Mouse (Mus musculus) hindbrain, embryonic 14.5 days (tissue): ENCODE measurements at regions not wholly inside any gene's neighbourhood (a gene's known extent, or its start where the extent isn't known, plus 50 kb on each side); places are given as distances from the start of the nearest gene placed in this dataset.
A peak's percentile ranks its signal among the peaks of the same experiment; 100 is the strongest.

Source experiments
- ATAC-seq: fragments of 200-750 bp; cut with Nextera tagmentation; 2 replicates; pipeline ENCODE4 v1.8.0; 2017; ENCODE audit warnings: moderate number of reproducible peaks, mild to moderate bottlenecking, moderate TSS enrichment, moderate library complexity; ENCODE audit not compliant: low FRiP score
- DNase-seq: peaks from one replicate; pipeline ENCODE4 v3.0.0-alpha.2; 2015; ENCODE audit warnings: low spot score
- H3K27ac ChIP-seq: fragments of 300-500 bp; sonication (generic); 2 replicates; pipeline ENCODE4 v1.5.1; 2014; ENCODE audit warnings: mild to moderate bottlenecking, moderate library complexity
- H3K27me3 ChIP-seq: fragments of 300-500 bp; sonication (generic); 2 replicates; pipeline ENCODE4 v1.6.1; 2014; ENCODE audit warnings: mild to moderate bottlenecking, low read length, mixed read lengths; ENCODE audit not compliant: control insufficient read depth, insufficient read depth
- H3K36me3 ChIP-seq: fragments of 300-500 bp; sonication (generic); replicated peaks from 2 replicates; pipeline ENCODE4 v1.6.1; 2014; ENCODE audit not compliant: control insufficient read depth, insufficient read depth
- H3K4me1 ChIP-seq: fragments of 300-500 bp; sonication (generic); replicated peaks from 2 replicates; pipeline ENCODE4 v1.6.1; 2014; ENCODE audit warnings: antibody characterized with exemption, low read length, mixed read lengths; ENCODE audit not compliant: control insufficient read depth, insufficient read depth
- H3K4me2 ChIP-seq: fragments of 300-500 bp; sonication (generic); replicated peaks from 2 replicates; pipeline ENCODE4 v1.6.1; 2014; ENCODE audit warnings: mild to moderate bottlenecking, moderate library complexity
- H3K4me3 ChIP-seq: fragments of 300-500 bp; sonication (generic); replicated peaks from 2 replicates; pipeline ENCODE4 v1.5.1; 2014; ENCODE audit warnings: mild to moderate bottlenecking, low read length
- H3K9ac ChIP-seq: fragments of 300-500 bp; sonication (generic); 2 replicates; pipeline ENCODE4 v1.6.1; 2014
- H3K9me3 ChIP-seq: fragments of 300-500 bp; sonication (generic); 2 replicates; pipeline ENCODE4 v1.6.1; 2016; ENCODE audit warnings: low read length; ENCODE audit not compliant: control insufficient read depth
- WGBS: fragments of 180-500 bp; shearing (Covaris S2); extraction: QIAGEN DNeasy Blood & Tissue Kit; methylation state at CpG from one replicate; pipeline ENCODE4 v1.1.7; 2014; 5-methylcytosine and 5-hydroxymethylcytosine counted together

- H3K4me3 ChIP-seq = no peak overlapping the region
- no peak overlapping the region for H3K9ac ChIP-seq
- no peak for DNase-seq
Observed at GRCm38 (mm10) chr11:111895221-111896200, 829.5 kb downstream of the Kcnj2 start.

DNA sequence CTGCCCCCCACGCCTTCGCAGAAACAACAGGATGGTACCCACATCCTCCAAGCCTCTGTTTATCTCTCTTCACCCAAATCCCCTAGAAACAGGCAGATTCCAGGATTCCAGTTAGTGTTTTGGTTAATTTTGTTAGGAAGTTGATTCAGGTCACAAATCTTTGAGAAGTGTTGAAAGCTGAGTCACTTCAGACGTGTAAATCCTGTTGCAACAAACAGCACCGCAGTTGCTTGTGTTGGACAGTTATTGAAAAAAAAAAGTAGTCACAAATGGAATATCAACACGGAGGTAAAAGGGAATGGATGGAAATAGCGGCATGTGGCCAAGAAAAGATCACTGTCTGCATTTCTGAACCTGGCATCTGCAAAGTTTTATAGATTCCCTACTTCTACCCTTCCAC, 831.0 kb downstream of the Kcnj2 start:
- WGBS = 88% methylated on average over 6 of the region's 6 CpGs
- no peaks in the 10 kb centered on the region for H3K27me3 ChIP-seq
- no peak overlapping the region for H3K4me2 ChIP-seq
- no peaks in the 10 kb centered on the region for H3K36me3 ChIP-seq
- no peaks in the 10 kb centered on the region for H3K9me3 ChIP-seq
- no peak overlapping the region for H3K27ac ChIP-seq
- no peak overlapping the region for H3K9ac ChIP-seq
- H3K4me1 ChIP-seq = no peaks in the 10 kb centered on the region; the same call in 1 of the 2 replicates
- no peak overlapping the region for H3K4me3 ChIP-seq
- ATAC-seq (no peak), DNase-seq (no peak)

More at GRCm38 (mm10) chr11:111895221-111896200, 829.5 kb downstream of the Kcnj2 start:
- 81% methylated on average over 4 of the region's 4 CpGs for WGBS
- Histone ChIP-seq H3K27me3 (no peaks in the 10 kb centered on the region), H3K9me3 (no peaks in the 10 kb centered on the region), H3K4me2 (no peak overlapping the region), H3K4me1 (no peaks in the 10 kb centered on the region; the same call in 1 of the 2 replicates), H3K36me3 (no peaks in the 10 kb centered on the region), H3K27ac (no peak overlapping the region)
- no peak for ATAC-seq

- H3K36me3 ChIP-seq = no peaks in the 10 kb centered on the region
- WGBS = 72% methylated on average over 4 of the region's 4 CpGs
- H3K4me3 ChIP-seq = no peak overlapping the region
- no peak overlapping the region for H3K4me2 ChIP-seq
- no peaks in the 10 kb centered on the region for H3K4me1 ChIP-seq
- no peaks in the 10 kb centered on the region for H3K27me3 ChIP-seq
- DNase-seq (peak; percentile 68), ATAC-seq (no peak)
- H3K9ac ChIP-seq = no peak overlapping the region
- no peaks in the 10 kb centered on the region for H3K9me3 ChIP-seq
- no peak overlapping the region for H3K27ac ChIP-seq
Observed at GRCm38 (mm10) chr11:111904086-111904485, 838.1 kb downstream of the Kcnj2 start.

GRCm38 (mm10) chr11:111913891-111914290, 847.9 kb downstream of the Kcnj2 start:
- no peaks in the 10 kb centered on the region for H3K27me3 ChIP-seq
- ATAC-seq (no peak), DNase-seq (no peak)
- H3K9me3 ChIP-seq = no peaks in the 10 kb centered on the region
- H3K9ac ChIP-seq = no peak overlapping the region
- H3K4me3 ChIP-seq = no peak overlapping the region
- no peaks in the 10 kb centered on the region for H3K4me1 ChIP-seq
- H3K4me2 ChIP-seq = no peak overlapping the region
- no peaks in the 10 kb centered on the region for H3K36me3 ChIP-seq
- 92% methylated on average over 8 of the region's 8 CpGs for WGBS
- H3K27ac ChIP-seq = no peak overlapping the region

DNA sequence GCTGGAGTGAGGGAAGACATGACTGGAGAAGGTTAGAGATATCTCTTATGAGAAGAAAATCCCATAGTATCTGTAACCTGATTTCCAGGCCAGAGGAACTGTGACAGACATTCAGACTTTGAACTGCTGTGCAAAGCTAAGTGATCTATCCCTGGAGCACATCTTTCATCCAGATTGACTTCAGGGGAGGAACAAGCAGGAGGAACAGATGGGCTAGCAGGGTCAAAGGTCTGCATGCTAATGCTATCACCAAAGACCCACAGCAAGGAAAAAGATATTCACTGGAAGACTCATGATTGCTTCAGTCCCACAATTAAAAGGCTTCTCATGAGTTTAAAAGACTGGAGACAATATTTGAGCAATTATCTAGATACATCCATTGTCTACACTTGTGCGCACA, 855.7 kb upstream of the Sox9 start:
- Histone ChIP-seq H3K4me3 (no peak overlapping the region), H3K4me2 (no peak overlapping the region), H3K27me3 (no peaks in the 10 kb centered on the region), H3K9ac (no peak overlapping the region), H3K9me3 (no peaks in the 10 kb centered on the region), H3K36me3 (no peaks in the 10 kb centered on the region), H3K27ac (no peak overlapping the region), H3K4me1 (no peaks in the 10 kb centered on the region)
- no peak for DNase-seq
- no peak for ATAC-seq
- 92% methylated on average over 1 of the region's 1 CpGs for WGBS

- H3K27me3 ChIP-seq = no peaks in the 10 kb centered on the region
- H3K9ac ChIP-seq = no peak overlapping the region
- no peaks in the 10 kb centered on the region for H3K4me1 ChIP-seq
- no peak overlapping the region for H3K4me2 ChIP-seq
- H3K36me3 ChIP-seq = no peaks in the 10 kb centered on the region
- DNase-seq (no peak), ATAC-seq (no peak)
- H3K9me3 ChIP-seq = no peaks in the 10 kb centered on the region
- H3K27ac ChIP-seq = no peak overlapping the region
- no peak overlapping the region for H3K4me3 ChIP-seq
- 42% methylated on average over 10 of the region's 10 CpGs for WGBS
Observed at GRCm38 (mm10) chr11:111929366-111929765, 852.7 kb upstream of the Sox9 start.

- 87% methylated on average over 1 of the region's 1 CpGs for WGBS
- no peaks in the 10 kb centered on the region for H3K36me3 ChIP-seq
- no peak overlapping the region for H3K27ac ChIP-seq
- no peak overlapping the region for H3K9ac ChIP-seq
- no peaks in the 10 kb centered on the region for H3K27me3 ChIP-seq
- no peaks in the 10 kb centered on the region for H3K9me3 ChIP-seq
- no peak for DNase-seq
- H3K4me3 ChIP-seq = no peak overlapping the region
- H3K4me1 ChIP-seq = no peaks in the 10 kb centered on the region
- no peak overlapping the region for H3K4me2 ChIP-seq
- no peak for ATAC-seq
Observed at GRCm38 (mm10) chr11:111932052-111932451, 850.0 kb upstream of the Sox9 start.

GRCm38 (mm10) chr11:111944282-111944681, 837.7 kb upstream of the Sox9 start:
- Histone ChIP-seq H3K4me2 (no peak overlapping the region), H3K27me3 (no peaks in the 10 kb centered on the region), H3K4me3 (no peak overlapping the region), H3K9ac (no peak overlapping the region), H3K4me1 (no peaks in the 10 kb centered on the region), H3K27ac (no peak overlapping the region), H3K36me3 (no peaks in the 10 kb centered on the region), H3K9me3 (no peaks in the 10 kb centered on the region)
- ATAC-seq = no peak
- WGBS = 67% methylated on average over 8 of the region's 8 CpGs
- DNase-seq = no peak

- no peaks in the 10 kb centered on the region for H3K27me3 ChIP-seq
- no peak overlapping the region for H3K9ac ChIP-seq
- no peaks in the 10 kb centered on the region for H3K9me3 ChIP-seq
- no peak overlapping the region for H3K4me3 ChIP-seq
- no peak overlapping the region for H3K4me2 ChIP-seq
- ATAC-seq (no peak), DNase-seq (no peak)
- H3K27ac ChIP-seq = no peak overlapping the region
- no peaks in the 10 kb centered on the region for H3K36me3 ChIP-seq
- H3K4me1 ChIP-seq = no peaks in the 10 kb centered on the region
Observed at GRCm38 (mm10) chr11:111945806-111946205, 836.2 kb upstream of the Sox9 start.
